Mouse (Mus musculus) ovary, postnatal 10 days (tissue): ENCODE results near the gene Rpl38.
"Not testable (repeated sequence)": the region's sequence is repeated elsewhere in the genome, so short reads cannot be mapped to it uniquely, and the experiment has no call there.

ENCODE experiments used
- DNase-seq: peaks from one replicate; pipeline ENCODE4 v3.0.0; 2022; ENCODE audit warnings: low spot score

Rpl38 gene

GRCm38 (mm10) chr11:114657737-114658136 is 10.6 kb upstream of the Rpl38 start:
- no peak for DNase-seq

GRCm38 (mm10) chr11:114662161-114662560 is 6.2 kb upstream of the Rpl38 start:
- DNase-seq = no peak

- DNase-seq = no peak
These were observed 5.5 kb upstream of the Rpl38 start for GRCm38 (mm10) chr11:114662746-114663362.

GRCm38 (mm10) chr11:114664164-114664563 is 4.2 kb upstream of the Rpl38 start:
- DNase-seq = no peak

- DNase-seq = no peak
These were observed 2.9 kb upstream of the Rpl38 start for GRCm38 (mm10) chr11:114665463-114665862.

- no peak for DNase-seq
These were observed 1.5 kb upstream of the Rpl38 start for GRCm38 (mm10) chr11:114666786-114667185.

GRCm38 (mm10) chr11:114667236-114667931 is 940 bp upstream of the Rpl38 start:
- no peak for DNase-seq

GRCm38 (mm10) chr11:114667932-114668285 is 415 bp upstream of the Rpl38 start:
- not testable (repeated sequence) for DNase-seq

- no peak for DNase-seq
These were observed 658 bp downstream of the Rpl38 start for GRCm38 (mm10) chr11:114668741-114669623.

GRCm38 (mm10) chr11:114669651-114670168 is 1.4 kb downstream of the Rpl38 start:
- DNase-seq = no peak

GRCm38 (mm10) chr11:114671147-114671546 is 2.8 kb downstream of the Rpl38 start:
- no peak for DNase-seq

GRCm38 (mm10) chr11:114672794-114673718 is 4.7 kb downstream of the Rpl38 start:
- no peak for DNase-seq

- DNase-seq = no peak
These were observed 5.4 kb downstream of the Rpl38 start for GRCm38 (mm10) chr11:114673719-114674050.

- DNase-seq = no peak
These were observed 5.9 kb downstream of the Rpl38 start for GRCm38 (mm10) chr11:114674180-114674579.

- DNase-seq = not testable (repeated sequence)
These were observed 6.5 kb downstream of the Rpl38 start for GRCm38 (mm10) chr11:114674796-114675195.

- DNase-seq = no peak
These were observed 7.1 kb downstream of the Rpl38 start, which contains the start of gene Ttyh2 for GRCm38 (mm10) chr11:114675341-114675825. Gene Ttyh2 (plus strand): TSS chr11:114675431.

GRCm38 (mm10) chr11:114675826-114676401 is 7.6 kb downstream of the Rpl38 start:
- no peak for DNase-seq

- no peak for DNase-seq
These were observed 8.1 kb downstream of the Rpl38 start for GRCm38 (mm10) chr11:114676431-114676830.

GRCm38 (mm10) chr11:114676896-114677530 is 8.7 kb downstream of the Rpl38 start:
- no peak for DNase-seq

GRCm38 (mm10) chr11:114679582-114679981 is 11.3 kb downstream of the Rpl38 start:
- no peak for DNase-seq
